Mouse (Mus musculus) kidney, adult 2 months (tissue): ENCODE measurements around the gene Prdm9. TPM values are rescaled to one million over a fixed set of nuclear protein-coding genes. Genes with fewer than 3 reads are reported as not detected.

ENCODE experiments used
- DNase-seq: peaks from one replicate; pipeline ENCODE4 v3.0.0; 2021
- H3K27ac ChIP-seq: fragments of 200-500 bp; 2 replicates; pipeline ENCODE4 v1.5.1; 2012; ENCODE audit warnings: low read depth, low read length, control low read depth, inconsistent platforms; ENCODE audit not compliant: insufficient read depth
- H3K27me3 ChIP-seq: fragments of 200-500 bp; replicated peaks from 2 replicates; pipeline ENCODE4 v1.6.1; 2012; ENCODE audit warnings: mild to moderate bottlenecking, moderate library complexity, low read length, inconsistent platforms; ENCODE audit not compliant: control insufficient read depth, insufficient read depth
- H3K36me3 ChIP-seq: fragments of 200-500 bp; 2 replicates; pipeline ENCODE4 v1.6.1; 2012; ENCODE audit warnings: mild to moderate bottlenecking, moderate library complexity, low read length, inconsistent platforms; ENCODE audit not compliant: control insufficient read depth, insufficient read depth
- H3K4me1 ChIP-seq: fragments of 200-500 bp; 2 replicates; pipeline ENCODE4 v1.6.1; 2011; ENCODE audit warnings: low read length; ENCODE audit not compliant: control insufficient read depth, insufficient read depth
- H3K4me3 ChIP-seq: fragments of 200-500 bp; 2 replicates; pipeline ENCODE4 v1.5.1; 2011; ENCODE audit warnings: mild to moderate bottlenecking, low read depth, low read length, control low read depth; ENCODE audit not compliant: insufficient read depth
- CTCF ChIP-seq: fragments of 200-500 bp; conservative IDR thresholded peaks from 2 replicates; pipeline ENCODE4 v1.5.1; 2011; ENCODE audit warnings: low read depth, mild to moderate bottlenecking, control low read depth, low read length, moderate library complexity, mixed read lengths; ENCODE audit not compliant: insufficient read depth, insufficient read length
- POLR2A ChIP-seq: fragments of 200-500 bp; IDR thresholded peaks from one replicate; pipeline ENCODE4 v1.6.1; 2011; ENCODE audit warnings: low read depth, low read length, control low read depth
- WGBS: fragments of 180-500 bp; shearing (Covaris S2); methylation state at CpG from one replicate; pipeline ENCODE4 v1.1.7; 2018; 5-methylcytosine and 5-hydroxymethylcytosine counted together
- polyA plus RNA-seq: library from polyadenylated mRNA; depleted of rRNA; stranded (reverse); fragments of >200 nt; gene quantifications from 2 replicates; pipeline ENCODE4 v1.2.3, GENCODE M21; 2012

The Prdm9 gene
- polyA plus RNA-seq, 1 experiment = 2.9 TPM

DNA sequence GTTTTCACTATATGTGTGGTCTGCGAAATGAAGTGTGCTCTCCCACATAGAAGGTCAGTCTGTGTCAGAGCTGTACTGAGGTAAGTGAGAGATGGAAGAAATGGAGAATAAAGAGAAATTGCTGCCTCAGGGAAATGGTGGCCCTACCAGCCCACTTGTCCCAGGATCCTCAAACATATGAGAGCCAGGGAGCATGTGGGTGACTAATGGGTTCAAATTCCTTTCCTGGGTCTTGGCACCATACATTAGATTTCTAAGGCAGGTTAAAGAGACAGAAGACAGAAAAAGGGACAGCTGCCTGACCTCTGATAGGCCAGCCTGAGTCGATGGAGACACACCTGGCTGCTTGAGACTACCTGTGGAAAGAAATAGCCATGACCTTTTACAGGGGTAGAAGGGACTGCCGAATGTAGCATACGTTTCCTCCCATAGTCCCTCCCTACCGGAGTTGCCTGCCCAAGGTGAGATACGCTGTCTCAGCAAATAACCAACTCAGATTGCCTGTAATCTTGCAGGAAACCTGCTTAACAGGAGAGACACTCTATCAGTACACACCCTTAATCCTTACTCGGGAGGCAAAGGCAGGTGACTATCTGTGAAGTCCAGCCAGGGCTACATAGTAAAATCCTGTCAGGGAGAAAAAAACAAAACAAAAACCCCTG, 15.4 kb upstream of the Prdm9 start:
- Histone ChIP-seq H3K4me3 (no peak overlapping the region), H3K4me1 (no peaks in the 10 kb centered on the region), H3K27ac (no peak overlapping the region), H3K27me3 (no peaks in the 10 kb centered on the region), H3K36me3 (no peaks in the 10 kb centered on the region)
- 78% methylated on average over 7 of the region's 7 CpGs for WGBS
- TF ChIP-seq CTCF (no peak), POLR2A (no peak)
- no peak for DNase-seq

- 2% methylated on average over 32 of the region's 32 CpGs for WGBS
- Histone ChIP-seq H3K27me3 (no peaks in the 10 kb centered on the region), H3K36me3 (no peaks in the 10 kb centered on the region), H3K4me1 (no peaks in the 10 kb centered on the region), H3K27ac (no peak overlapping the region), H3K4me3 (no peak overlapping the region)
- TF ChIP-seq POLR2A = no peak
- TF ChIP-seq CTCF = 0 out of 2 replicates have a peak, but pooled peaks have one; percentile 20
- DNase-seq = peak; percentile 41
Measured at GRCm38 (mm10) chr17:15577291-15577694, 13.1 kb upstream of the Prdm9 start.

DNA sequence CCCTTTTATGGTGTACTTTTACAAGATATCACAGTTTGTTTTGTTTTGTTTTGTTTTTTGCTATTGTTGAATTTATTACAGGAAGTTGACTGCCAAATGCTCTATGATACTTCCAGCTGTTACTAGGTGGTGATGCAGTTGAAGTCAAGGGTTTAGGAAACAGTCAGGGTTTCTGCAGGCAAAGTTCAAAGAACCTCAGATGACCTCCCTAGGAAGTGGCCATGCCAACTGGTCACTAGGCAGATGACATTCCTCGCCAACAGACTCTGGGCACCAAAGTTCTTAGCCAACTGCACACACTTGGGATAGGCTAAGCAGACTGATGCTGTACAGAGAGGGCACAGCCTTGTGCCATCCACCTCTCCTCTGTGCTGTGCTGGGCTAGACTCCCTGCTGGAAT, 10.9 kb upstream of the Prdm9 start:
- H3K4me1 ChIP-seq = no peaks in the 10 kb centered on the region
- H3K36me3 ChIP-seq = no peaks in the 10 kb centered on the region
- H3K27ac ChIP-seq = no peak overlapping the region
- no peak for DNase-seq
- TF ChIP-seq POLR2A = no peak
- WGBS = 53% methylated on average over 1 of the region's 1 CpGs
- no peak overlapping the region for H3K4me3 ChIP-seq
- no peaks in the 10 kb centered on the region for H3K27me3 ChIP-seq

GRCm38 (mm10) chr17:15566908-15567307, 2.8 kb upstream of the Prdm9 start:
- Histone ChIP-seq H3K36me3 (no peaks in the 10 kb centered on the region), H3K27ac (no peak overlapping the region), H3K27me3 (no peaks in the 10 kb centered on the region), H3K4me3 (no peak overlapping the region), H3K4me1 (0 out of 2 replicates have a peak, but pooled peaks cover 5% of the 10 kb centered on the region)
- 79% methylated on average over 5 of the region's 5 CpGs for WGBS
- TF ChIP-seq CTCF = no peak
- no peak for DNase-seq

GRCm38 (mm10) chr17:15564928-15565300, 760 bp upstream of the Prdm9 start:
- Histone ChIP-seq H3K36me3 (no peaks in the 10 kb centered on the region), H3K4me3 (peak overlapping the region; percentile 53), H3K27ac (no peak overlapping the region), H3K27me3 (no peaks in the 10 kb centered on the region), H3K4me1 (0 out of 2 replicates have a peak, but pooled peaks cover 5% of the 10 kb centered on the region)
- 34% methylated on average over 12 of the region's 12 CpGs for WGBS
- DNase-seq = peak; percentile 13
- TF ChIP-seq CTCF = no peak
- TF ChIP-seq POLR2A = no peak

- H3K27ac ChIP-seq = no peak overlapping the region
- TF ChIP-seq POLR2A = no peak
- no peak for TF ChIP-seq CTCF
- 92% methylated on average over 2 of the region's 2 CpGs for WGBS
- no peak for DNase-seq
- no peaks in the 10 kb centered on the region for H3K27me3 ChIP-seq
- H3K4me3 ChIP-seq = no peak overlapping the region
- H3K36me3 ChIP-seq = no peaks in the 10 kb centered on the region
- H3K4me1 ChIP-seq = 0 out of 2 replicates have a peak, but pooled peaks cover 5% of the 10 kb centered on the region
Measured at GRCm38 (mm10) chr17:15559946-15560345, 4.2 kb downstream of the Prdm9 start.

DNA sequence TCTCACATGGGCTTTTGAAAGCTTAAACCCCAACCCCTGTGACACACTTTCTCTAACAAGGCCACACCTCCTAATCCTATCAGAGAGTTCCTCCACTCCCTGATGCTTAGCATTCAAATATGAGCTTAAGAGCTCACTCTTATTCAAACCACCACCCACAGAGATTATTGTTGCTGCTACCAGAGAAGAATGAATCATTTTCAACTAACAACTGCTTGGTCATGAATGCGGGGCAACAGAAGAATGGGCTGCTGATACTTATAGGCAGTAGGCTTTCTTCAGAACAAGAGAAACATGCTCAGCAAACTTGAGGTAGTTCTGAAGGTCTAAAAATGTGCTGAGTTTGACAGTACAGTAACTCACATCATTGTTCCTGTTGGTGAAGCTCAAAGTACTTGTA, 14.4 kb downstream of the Prdm9 start:
- TF ChIP-seq POLR2A = no peak
- no peak for TF ChIP-seq CTCF
- H3K27ac ChIP-seq = no peak overlapping the region
- WGBS = 64% methylated on average over 1 of the region's 1 CpGs
- DNase-seq = no peak
- H3K4me1 ChIP-seq = no peaks in the 10 kb centered on the region
- no peak overlapping the region for H3K4me3 ChIP-seq
- peaks cover 4% of the 10 kb centered on the region for H3K36me3 ChIP-seq
- no peaks in the 10 kb centered on the region for H3K27me3 ChIP-seq
